Mouse (Mus musculus) T-helper 17 cell (primary cell): Measurements from ENCODE around the gene Arl11.

Source experiments
- in situ Hi-C, 2 experiments: fragments of 300-600 bp; cut with MboI, MseI; formaldehyde crosslinking; loops; 1 replicate in 1 of 2; 2 replicates in 1 of 2; pipeline ENCODE4 v1.15.1; 2025; ENCODE audit warnings: high pct_unique_total_duplicates in 2 of 2

The Arl11 gene

GRCm38 (mm10) chr14:61327618-61328450, 18.3 kb downstream of the Arl11 start:
- in situ Hi-C loops, result no loop called here

DNA sequence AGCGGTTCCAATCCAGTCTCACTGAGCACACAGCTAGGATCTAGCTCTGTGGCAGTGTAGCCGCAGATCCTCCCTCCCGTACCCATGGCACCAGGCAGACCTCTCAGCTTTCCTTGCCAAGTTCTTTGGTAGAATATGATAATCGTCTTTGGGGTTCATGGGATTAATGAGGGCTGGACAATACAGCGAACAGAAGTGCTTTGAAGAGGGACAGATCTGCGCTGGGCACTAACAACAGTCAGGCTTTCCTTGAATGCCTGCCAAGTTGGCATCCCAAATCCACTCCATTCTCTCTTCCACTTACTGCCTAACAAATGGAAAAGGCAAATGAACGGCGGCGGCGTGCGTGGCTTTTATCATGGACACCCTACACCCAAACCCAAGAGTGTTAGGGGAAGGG, 21.0 kb downstream of the Arl11 start:
- in situ Hi-C loops, result loop anchor here (5.0 kb wide), 2 partner anchors 162 to 172 kb away; no protein-coding TSS in a partner anchor

DNA sequence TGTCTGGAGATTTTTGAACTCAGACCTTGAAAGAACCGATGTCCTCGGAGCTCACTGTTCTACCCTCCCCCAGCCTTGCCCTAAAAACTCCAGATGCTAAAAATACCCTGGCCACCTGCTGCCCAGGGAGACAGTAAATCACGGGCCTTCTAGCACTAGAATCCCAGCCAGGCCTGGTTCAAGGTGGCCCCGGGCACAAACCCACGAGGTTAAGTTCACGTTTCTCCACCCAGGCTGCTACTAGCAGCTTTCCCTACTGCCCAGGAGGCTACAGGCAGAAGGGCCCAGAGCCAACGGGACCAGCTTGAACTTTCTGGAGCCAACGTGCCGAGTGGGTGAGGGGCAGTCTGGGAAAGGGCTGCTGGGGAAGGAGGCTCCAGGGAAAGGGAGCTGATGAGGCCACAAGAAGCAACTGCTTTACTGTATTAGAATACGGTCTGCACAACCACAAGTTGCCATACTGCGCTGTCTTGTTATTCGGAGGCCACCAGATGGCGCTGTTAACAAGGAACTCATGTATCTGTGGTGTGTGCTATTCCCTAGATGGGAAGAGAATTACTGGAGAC, 21.5 kb downstream of the Arl11 start:
- in situ Hi-C loops, result loop anchor here (5.0 kb wide), 2 partner anchors 161 to 171 kb away; no protein-coding TSS in a partner anchor

DNA sequence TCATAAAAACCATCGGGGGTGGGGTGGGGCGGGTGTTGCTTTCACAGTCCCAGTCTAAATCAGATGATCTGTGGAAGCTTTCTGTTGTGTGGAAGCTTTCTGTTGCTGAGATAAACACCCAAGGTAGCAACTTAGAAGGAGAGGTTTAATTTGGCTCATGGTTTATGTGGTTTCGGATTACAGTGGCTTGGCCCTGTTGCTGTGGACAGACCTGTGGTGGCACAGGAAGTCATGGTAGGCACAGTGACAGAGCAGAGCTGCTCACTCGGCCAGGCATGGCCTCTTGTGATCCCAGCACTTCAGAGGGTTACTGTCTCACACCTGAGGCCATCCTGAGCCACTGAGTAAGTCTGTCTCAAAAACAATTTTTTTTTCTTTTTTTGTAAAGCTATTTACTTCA, 29.8 kb downstream of the Arl11 start:
- in situ Hi-C loops, result no loop called here

- in situ Hi-C loops, result no loop called here
Measured at GRCm38 (mm10) chr14:61344590-61344989, 35.0 kb downstream of the Arl11 start.

DNA sequence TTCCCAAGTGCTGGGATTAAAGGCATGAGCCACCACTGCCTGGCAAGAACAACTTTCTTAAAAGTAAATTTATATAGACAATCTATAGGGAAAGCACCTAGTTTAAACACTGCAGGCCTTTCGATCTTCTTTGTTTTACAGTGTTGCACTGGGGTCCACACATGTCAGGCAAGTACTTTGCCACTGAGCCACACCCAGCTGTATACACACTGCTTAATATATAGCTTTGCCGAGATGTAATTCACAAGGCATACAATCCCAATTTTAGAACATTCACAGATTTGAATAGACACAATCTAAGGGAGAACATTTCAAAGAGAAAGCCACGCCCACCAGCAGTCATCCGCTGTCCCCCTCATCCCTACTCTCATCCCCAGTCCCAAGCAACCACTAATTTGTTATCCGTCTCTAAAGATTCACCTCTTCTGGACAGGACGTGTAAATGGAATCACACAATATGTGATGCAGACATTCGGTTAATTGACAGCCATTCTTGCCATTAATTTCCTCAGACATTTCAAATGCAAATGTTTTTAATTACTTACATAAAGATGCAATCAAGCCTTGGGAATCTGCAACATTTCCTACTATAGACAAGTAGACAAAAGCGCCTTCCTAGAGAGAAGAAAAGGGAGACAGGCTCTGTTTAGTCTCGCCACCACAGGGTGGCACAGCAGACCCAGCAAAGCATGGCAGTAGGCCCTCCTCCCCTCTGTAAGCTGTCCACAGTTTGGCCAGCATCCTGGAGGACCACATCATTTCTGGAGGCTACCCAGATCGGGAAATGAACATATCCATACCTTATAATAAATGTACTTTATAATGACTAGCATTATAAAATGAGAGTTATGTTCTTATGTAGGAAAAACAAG, 37.5 kb downstream of the Arl11 start:
- in situ Hi-C loops, result no loop called here

- in situ Hi-C loops, result no loop called here
Measured at GRCm38 (mm10) chr14:61349876-61350275, 40.3 kb downstream of the Arl11 start.

- in situ Hi-C loops, result no loop called here
Measured at GRCm38 (mm10) chr14:61350808-61351207, 41.3 kb downstream of the Arl11 start.

DNA sequence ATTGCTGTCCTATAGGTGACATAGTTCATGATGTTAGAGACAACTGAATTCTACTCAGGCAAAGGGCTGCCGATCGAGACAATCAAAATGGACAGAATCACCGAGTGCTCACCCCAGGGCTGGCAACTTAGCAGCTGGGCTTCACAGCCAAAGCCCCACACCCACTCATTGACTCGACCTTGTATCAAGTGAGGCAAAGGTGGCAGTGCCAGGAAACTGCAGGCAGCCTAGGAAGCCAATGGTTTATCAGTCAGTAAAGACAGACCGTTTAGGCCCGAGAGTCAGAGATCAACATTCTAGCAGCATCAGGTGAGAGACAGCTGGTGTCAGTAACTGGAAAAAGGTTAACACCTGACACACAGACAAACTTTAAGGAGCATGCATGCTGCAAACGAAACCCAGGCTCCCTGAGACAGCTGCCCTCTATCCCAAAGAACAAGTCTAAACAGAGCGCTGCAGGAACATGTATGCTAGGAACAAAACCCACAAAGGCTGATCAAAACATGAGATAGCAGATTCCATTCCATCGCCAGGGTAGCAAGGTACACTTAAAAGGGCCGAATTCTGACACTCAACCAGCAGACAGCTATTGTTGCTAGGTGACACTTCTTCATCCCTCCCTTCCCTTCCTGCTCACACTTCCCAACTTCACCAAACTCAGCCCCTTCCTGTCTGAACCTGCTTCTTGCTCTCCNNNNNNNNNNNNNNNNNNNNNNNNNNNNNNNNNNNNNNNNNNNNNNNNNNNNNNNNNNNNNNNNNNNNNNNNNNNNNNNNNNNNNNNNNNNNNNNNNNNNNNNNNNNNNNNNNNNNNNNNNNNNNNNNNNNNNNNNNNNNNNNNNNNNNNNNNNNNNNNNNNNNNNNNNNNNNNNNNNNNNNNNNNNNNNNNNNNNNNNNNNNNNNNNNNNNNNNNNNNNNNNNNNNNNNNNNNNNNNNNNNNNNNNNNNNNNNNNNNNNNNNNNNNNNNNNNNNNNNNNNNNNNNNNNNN, 45.0 kb downstream of the Arl11 start:
- in situ Hi-C loops, result no loop called here

DNA sequence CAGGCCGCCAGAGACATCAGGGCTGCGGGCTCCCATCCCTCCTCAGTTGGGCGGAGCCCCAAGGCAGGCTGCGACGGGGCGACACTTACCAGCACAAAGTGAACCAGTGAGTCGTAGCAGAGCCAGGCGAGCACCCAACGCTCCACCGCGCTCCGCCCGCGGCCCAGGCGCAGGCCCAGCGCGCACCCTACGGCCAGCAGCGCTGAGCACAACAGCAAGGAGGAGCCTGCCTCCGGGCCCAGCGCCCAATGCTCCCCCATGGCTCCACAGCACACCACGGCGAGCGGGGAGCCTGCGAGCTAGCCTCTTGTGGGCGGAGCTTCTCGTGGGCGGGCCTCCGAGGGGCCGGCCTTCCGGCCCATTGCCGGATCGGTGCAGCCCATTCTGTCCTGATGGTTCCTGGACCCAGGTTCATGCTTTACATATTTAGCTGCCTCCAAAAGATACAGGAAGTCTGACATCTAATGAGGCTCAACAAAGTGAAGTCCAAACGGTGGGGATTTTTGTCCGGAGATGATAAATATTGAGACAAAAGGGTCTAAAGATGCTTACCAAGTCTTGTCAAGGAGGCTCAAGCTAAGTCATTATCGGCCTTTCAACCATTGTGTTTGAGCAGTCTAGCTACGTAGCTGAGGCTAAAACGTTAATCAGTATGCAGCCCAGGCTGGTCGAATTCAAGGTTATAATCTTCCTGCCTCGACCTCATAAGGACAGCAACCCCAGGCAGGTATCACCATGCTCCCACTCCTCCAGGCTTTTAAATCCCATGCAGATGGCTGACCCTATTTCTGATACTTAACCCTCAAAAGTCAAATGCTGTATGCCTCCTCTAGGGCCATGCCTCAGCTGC, 50.8 kb downstream of the Arl11 start, which contains the start of gene Ebpl:
Gene Ebpl (minus strand): TSS at position 309 of the 850 bp plus-strand sequence.
- in situ Hi-C loops, result no loop called here

DNA sequence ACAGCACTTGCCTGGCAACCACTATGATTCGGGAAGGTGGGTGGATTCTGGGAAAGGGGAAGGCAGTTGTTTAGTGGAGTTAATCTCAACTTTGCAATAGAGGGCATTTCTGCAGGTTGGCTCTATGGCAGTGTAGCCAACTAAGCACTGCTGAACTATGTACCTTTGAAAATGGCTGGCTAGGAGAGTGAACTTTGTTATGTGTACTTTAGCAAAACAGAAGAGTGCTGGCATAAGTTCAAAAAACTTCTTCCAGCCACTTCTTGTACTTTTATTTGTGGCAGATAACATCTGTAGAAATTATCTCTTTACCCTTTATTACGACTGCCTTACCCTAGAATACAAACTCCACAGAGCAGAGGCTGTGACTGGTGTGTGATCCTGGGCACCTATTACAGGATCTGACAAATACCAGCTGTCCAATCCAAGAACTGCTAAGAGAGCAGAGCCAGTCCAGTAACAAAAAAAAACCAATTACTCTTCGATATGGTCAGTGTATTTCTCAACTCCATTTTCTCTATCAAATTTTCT, 51.5 kb downstream of the Arl11 start:
- in situ Hi-C loops, result no loop called here
